Mouse (Mus musculus) neural tube, embryonic 10.5 days (tissue): ENCODE results near the gene Letm1.

Experiments
- DNase-seq: peaks from one replicate; pipeline ENCODE4 v3.0.0-alpha.2; 2017; ENCODE audit warnings: low spot score; ENCODE audit errors: extremely low spot score

Letm1 gene

GRCm38 (mm10) chr5:33709037-33709436 lies 73.6 kb downstream of the Letm1 start:
- DNase-seq: no peak

GRCm38 (mm10) chr5:33707163-33707562 lies 75.5 kb downstream of the Letm1 start:
- no peak for DNase-seq

- DNase-seq: no peak
These were observed 76.3 kb downstream of the Letm1 start for GRCm38 (mm10) chr5:33706350-33706629.

GRCm38 (mm10) chr5:33705612-33706349 lies 76.8 kb downstream of the Letm1 start:
- DNase-seq: no peak

GRCm38 (mm10) chr5:33704945-33705611 lies 77.5 kb downstream of the Letm1 start:
- DNase-seq: peak; percentile 81

- DNase-seq: no peak
These were observed 78.6 kb downstream of the Letm1 start for GRCm38 (mm10) chr5:33703999-33704398.

GRCm38 (mm10) chr5:33701832-33702231 lies 80.8 kb downstream of the Letm1 start:
- DNase-seq: no peak

- DNase-seq: no peak
These were observed 82.6 kb downstream of the Letm1 start for GRCm38 (mm10) chr5:33700010-33700409.

GRCm38 (mm10) chr5:33698669-33699068 lies 83.9 kb downstream of the Letm1 start:
- DNase-seq: no peak

GRCm38 (mm10) chr5:33697947-33698512 lies 84.6 kb downstream of the Letm1 start:
- DNase-seq: no peak

GRCm38 (mm10) chr5:33697534-33697933 lies 85.1 kb downstream of the Letm1 start:
- DNase-seq: no peak

GRCm38 (mm10) chr5:33696430-33696829 lies 86.2 kb downstream of the Letm1 start:
- no peak for DNase-seq

GRCm38 (mm10) chr5:33695718-33696121 lies 86.9 kb downstream of the Letm1 start:
- peak; percentile 74 for DNase-seq

GRCm38 (mm10) chr5:33694848-33695717 lies 87.5 kb downstream of the Letm1 start:
- peak; percentile 79 for DNase-seq

GRCm38 (mm10) chr5:33694461-33694847 lies 88.2 kb downstream of the Letm1 start:
- DNase-seq: no peak

GRCm38 (mm10) chr5:33692393-33692792 lies 90.2 kb downstream of the Letm1 start:
- DNase-seq: peak; percentile 78

GRCm38 (mm10) chr5:33689852-33690645 lies 92.6 kb downstream of the Letm1 start:
- DNase-seq: no peak
